Mouse (Mus musculus): ENCODE measurements around the gene Cdc26.

The Cdc26 gene

DNA sequence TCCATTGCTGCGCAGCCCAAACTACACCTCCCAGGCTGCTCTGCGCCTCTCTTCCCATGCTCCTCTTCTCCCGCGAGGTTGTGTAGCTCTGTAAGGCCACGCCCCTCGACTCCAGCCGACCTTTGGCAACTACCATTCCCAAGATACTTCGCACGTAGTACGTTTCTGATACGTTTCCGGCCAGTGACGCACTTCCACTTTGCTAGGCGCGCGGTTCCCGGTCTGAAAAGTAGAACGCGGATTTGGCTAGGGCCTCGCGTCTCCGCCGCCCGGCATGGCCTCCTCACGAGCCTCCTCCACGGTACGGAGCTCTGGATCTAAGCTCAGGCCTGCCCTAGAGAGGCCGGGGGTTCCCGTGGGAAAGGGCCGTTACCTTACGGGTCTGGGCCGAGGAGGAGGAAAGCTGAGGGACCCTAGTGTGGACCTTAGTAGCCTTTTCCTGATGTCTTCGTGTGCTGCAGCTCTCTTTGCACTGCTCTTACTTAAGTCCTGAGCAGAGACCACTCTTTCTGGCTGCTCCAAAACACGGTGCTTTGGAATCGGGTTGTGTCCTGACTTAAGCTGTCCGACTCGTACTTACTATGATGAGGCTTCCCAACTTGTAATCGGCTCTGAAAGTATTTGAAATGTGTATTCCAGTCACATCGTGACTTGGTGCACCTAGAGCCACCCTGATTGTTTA lies at the start of gene Cdc26, which contains the start of gene Prpf4:
Gene Cdc26, minus strand, starts transcription at position 42 of the 682 bp plus-strand sequence.
Gene Prpf4, plus strand, starts transcription at position 197 of the 682 bp plus-strand sequence.
- peak; percentile 99 for DNase-seq

DNA sequence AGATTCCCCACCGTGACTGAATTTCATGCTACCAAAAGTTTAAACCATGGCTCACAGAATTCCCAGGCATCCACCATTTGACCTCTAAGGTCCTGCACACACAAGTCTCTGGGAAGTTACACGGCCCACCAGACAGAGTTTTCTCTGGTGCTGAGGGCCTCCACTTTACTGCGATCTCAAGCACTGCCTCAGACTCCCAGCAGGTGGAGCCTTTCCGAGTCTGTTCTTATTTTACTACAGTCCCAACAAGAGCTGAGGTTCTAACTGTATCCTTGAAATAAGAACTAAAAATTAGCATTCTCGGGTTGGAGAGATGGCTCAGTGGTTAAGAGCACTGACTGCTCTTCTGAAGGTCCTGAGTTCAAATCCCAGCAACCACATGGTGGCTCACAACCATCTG lies 46.6 kb upstream of the Cdc26 start:
- no peak for DNase-seq

DNA sequence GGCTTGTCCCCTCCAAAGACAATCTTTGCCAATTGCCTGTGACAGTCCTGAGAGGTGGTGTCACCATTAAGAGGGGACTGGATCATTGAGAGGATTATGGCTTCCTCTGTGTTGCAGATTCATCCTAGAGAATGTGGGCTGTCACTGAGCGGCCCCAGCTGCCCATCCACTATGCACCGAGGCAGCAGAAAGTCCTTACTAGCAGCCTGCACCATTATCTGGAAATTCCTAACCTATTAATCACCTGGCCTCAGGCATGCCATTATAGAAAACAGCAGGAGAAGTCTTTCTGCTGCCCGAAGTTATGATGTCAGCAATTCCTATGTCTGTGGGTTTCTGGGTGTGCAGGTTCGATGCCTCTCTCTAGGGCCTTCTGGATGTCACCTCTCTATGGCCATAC lies 32.5 kb upstream of the Cdc26 start:
- DNase-seq = no peak

DNA sequence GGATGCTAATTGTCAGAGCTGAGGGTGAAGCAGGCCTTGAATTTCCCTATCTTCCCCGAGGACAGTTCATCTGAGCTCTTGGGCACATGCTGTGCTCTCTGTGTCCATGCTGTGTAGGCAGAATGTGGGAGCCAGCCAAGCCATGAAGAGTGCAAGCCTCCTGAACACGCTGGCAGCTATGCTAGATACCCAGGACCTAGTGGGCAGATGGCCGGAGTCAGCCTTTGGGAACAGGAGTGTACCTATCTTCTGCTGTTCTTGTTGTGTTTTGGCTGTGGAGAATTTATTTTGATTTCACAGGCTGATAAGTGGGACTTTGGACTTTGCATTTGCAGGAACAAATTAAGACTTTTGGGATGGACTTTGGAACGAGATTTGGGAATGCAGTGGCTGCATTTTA lies 32.1 kb upstream of the Cdc26 start:
- DNase-seq = no peak

DNA sequence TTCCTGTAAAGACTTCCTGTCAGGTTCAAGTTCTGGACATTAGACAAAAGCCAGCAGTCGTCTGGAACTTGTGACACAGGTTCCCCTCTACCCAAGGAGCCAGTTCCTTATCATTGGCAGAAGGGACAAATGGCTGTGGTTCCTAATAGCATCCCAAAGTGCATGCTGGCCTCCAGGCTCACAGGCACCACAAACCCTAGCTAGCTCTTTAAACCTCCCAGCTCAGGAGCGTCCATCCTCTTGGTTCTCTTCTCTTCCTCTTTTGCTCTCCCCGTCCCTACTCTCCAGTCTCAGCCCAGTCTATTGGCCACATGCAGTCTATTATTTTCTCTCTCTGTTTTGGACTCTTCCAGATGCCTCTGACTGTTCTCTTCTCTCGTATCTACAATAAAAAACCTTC lies 31.4 kb upstream of the Cdc26 start:
- DNase-seq = no peak

DNA sequence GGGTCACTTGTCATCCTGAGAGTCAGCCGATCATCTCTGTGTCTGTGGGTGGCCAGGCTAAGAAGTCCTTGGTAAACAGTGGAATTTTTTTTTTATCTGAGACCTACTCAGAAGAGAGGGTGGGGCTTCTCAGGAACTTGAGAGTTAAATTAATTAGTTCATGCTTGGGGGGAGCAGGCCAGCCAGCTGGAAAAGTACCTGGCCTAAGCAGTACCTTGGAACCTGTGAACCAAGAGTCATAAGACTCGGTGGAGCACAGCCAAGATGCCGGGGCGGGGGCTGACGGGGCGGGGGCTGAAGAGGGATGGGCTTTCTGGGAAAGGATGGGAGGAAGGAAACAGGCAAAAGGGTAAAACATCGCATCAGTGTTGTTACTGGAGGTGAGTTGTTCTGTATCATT lies 29.4 kb upstream of the Cdc26 start:
- DNase-seq = no peak

DNA sequence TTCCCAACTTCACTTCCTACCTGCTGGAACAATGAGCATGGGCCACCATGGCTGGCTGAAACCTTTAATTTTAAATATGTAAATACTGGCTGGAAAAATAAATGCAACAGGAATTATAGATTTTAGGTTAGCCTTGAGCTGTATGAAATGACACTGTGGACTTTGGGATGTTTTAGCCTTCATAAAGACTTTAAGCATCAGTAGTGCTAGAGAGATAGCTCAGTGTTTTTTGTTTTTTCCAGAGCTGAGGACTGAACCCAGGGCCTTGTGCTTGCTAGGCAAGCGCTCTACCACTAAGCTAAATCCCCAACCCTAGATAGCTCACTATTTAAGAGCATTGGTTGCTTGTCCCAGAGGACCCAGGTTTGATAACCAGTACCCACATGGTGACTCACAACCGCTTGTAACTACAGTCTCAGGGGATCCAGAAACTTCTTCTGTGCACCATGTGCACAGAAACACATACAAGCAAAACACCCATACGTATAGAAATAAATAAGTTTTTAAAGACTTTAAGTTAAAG lies 28.9 kb upstream of the Cdc26 start:
- no peak for DNase-seq

DNA sequence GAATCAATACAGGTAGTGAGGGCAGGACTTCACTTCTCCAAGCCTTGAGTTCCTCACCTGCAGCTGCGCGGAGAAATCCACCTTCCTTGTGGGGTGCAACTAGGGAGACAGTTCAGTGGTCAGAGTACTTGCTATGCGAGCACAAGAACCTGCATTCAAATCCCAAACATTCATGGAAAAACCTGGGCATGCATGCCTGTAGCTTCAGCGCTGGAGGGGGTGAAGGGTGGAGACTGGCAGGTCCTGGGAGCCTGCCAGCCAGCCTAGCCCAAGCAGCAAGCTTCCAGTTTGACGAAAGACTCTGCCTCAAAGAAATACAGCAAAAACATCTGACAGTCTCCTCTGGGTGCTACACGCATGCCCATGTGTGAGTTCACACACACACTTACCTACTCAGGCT lies 26.6 kb upstream of the Cdc26 start, which contains the start of gene Rnf183:
Gene Rnf183, minus strand, starts transcription at position 172 of the 400 bp plus-strand sequence.
- no peak for DNase-seq

DNA sequence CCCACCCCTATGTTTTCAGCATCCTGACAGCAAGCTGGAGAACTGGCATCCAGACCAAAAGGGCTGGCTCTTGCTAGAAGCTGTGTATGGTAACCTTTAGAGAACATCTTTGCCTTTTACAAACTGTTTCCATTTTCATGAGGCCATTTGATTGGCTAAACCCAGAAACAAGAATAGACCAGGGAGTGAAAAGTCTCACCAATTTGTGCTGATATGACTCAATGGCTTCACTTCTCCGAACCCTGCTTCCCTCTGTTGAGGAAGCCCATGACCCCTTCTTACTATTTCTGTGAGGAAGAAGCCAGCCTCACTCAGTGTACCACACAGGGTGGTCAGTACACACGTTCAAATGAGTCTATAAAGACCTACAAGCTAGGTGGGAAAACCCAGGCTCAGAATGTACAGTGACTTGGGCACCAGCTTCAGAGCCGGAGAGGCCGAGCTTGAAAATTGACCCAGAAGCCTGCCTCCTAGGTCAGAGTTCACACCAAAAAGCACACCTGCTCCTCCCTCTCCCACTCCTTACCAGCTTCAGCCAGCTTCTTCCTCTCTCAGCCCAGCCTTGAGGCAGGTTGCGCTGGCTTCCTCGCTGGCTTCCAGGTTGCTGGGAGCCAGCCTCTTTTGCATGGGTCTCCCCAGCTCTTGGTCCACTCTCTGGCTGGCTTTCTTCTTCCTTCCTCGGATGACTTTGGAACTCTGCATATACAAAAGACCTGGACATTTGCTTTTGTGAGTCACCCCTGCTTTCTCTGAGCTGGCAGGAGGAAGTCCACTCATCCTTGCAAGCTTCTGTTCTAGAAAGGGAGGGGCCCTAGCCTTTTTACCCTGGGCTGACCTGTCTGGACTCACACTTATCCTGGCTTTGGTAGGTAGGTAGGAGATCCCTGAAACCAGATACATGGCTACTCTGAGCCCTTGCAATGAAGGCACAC lies 25.8 kb upstream of the Cdc26 start:
- no peak for DNase-seq

DNA sequence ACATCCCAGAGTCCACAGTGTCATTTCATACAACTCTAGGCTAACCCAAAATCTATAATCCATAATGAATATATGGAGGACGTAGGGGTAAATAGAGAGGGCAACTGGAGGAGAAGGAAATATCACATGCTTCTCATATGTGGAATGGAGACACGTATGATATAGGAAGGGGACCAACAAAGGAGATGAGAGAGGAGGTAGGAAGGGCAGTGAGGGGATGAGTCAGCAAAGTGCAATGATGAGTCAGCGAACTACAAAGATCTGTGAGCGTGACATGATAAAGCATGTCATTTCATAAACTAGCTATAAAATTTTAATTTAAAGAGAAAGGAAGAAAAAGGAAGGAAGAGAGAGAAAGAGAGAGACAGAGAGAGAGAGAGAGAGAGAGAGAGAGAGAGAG lies 23.1 kb upstream of the Cdc26 start:
- no peak for DNase-seq

DNA sequence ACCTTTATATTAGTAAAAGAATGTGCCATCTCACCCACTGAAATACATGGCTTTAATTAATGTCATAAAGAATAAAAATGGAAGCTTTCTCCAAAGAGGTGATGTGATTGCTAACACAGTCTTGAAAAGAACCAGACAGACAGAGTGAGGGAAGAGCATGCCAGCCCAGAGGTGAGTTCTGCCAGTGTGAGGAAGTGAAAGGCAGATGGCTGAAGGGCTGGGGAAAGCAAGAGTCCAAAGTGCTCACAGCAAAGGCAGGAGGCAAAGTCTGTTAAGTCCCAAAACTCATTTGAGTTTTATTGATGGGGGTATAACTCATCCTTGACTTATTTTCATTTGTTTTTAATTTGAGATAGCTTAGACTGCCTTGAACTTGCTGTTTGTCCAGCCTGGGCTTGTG lies 22.2 kb upstream of the Cdc26 start:
- DNase-seq = no peak

DNA sequence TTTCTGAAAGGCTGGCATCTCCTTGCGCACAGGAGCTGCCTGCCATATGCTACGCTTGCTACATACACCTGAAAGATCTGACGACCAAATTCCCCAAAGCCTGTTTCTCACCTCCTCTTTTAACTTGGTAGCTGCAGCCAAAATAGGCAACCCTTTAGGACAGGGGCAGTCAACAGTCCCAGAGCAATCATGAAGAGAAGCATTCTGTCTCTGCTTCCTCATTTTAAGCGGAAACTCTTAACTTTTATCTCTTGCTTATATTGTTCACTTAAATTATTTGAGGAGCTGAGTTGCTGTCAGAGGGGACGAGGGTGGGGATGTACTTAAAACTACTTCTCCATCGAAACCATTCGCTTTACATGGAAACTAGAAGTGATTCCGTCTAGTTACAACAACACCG lies 21.2 kb upstream of the Cdc26 start:
- DNase-seq = no peak

DNA sequence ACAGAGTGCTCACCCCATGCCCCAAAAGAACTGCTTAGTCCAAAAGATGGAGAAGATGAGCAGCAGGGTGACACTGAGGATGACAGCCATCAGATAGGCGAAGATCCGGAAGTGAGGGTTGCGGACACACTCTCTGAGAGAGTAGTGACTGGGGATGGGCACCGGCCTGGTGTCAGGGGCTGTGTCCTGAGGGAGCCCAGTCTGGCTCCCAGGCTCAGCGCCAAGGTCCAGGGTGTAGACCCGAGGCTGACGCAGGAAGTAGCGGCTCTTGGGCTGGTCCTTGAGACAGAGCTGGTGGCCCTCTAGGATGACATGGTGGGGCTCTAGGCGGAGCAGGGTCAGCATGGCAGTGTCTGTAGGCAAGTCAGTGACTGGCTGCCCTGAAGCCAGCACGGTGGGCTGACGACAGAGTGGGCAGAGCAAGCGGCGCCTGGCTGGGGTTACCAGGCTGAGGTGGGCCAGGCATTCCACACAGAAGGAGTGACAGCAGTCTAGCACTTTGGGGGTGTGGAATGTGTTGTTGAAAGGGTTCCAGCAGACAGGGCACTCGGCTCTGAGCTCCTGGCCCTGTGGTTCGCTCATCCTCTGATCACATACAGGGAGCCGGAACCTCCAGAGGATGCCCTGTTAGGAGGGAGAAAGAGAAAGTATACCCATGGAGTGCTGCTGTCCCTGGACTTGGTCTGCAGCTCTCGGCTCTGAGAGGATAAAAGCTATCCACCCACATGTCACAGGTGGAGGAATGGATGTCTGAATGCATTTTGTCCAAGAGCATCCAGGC lies 19.7 kb upstream of the Cdc26 start:
- DNase-seq = no peak

DNA sequence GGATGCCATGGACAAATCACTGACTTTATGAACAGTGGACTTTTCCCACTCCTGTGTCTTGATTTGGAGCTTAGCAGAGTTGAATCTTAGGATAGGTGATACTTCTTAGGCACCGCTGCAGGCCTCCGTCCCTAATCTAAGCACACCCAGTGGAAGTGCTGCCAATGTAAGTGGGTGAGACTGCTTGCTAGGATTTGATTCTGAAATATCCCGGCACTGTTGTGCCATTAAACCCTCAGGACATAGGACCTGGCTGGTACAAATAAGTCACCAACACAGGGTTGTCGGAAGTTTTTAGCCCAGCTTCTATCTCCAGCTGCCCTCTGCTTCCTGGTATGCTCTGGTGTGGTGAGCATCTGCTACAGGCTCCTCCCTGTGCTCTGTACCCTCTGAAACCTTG lies 17.4 kb upstream of the Cdc26 start:
- no peak for DNase-seq

DNA sequence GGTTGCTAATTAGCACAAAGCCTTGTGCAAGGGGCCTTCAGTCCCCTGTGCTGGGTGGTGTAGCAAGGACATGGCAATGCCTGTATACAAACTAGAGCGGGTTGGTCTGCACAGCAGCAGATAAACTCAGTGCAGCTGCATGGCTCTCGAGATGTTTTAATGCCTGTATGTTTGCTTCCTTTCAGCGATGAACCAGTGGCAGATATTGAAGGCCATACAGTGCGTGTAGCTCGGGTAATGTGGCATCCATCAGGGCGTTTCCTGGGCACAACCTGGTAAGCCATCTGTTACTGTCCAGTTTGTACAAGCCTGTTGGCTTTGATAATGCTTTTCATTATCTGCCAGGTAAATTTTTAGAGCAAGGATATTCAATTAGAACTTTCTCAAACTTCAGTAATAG lies 10.6 kb upstream of the Cdc26 start:
- no peak for DNase-seq

DNA sequence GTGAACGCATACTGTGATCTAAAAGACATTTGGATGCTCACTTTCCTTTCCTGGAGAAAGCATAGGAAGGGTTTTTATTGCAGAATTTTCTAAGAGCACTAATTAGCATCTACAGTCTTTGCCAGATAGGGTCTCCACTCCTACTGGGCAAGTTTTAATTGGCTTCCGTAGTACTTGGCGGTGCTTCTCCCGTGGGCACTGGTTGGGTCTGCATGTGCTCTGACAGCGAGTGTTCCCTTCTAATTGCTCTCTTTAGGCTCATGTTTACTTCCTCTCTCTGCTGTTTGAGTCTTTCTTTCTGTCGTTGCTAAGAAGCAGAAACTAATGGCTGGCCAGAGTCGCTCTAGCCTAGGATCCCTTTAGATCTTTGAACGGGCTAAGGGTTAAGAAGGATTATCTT lies 10.0 kb upstream of the Cdc26 start:
- peak; percentile 20 for DNase-seq

DNA sequence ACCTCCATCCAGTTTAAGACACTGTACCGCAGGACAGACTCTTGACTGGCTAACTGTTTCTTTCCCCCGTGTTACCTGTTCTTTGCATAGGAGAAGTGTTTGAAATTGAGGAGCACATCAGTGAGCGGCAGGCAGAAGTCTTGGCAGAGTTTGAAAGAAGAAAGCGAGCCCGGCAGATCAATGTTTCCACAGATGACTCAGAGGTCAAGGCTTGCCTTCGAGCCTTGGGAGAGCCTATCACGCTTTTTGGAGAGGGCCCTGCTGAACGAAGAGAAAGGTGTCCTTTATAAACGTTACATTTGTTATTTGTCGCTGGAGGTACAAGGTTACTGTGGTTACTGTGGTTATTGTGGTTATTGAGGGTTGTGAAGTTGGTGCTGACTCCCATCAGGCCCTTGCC lies 3.2 kb upstream of the Cdc26 start:
- no peak for DNase-seq

DNA sequence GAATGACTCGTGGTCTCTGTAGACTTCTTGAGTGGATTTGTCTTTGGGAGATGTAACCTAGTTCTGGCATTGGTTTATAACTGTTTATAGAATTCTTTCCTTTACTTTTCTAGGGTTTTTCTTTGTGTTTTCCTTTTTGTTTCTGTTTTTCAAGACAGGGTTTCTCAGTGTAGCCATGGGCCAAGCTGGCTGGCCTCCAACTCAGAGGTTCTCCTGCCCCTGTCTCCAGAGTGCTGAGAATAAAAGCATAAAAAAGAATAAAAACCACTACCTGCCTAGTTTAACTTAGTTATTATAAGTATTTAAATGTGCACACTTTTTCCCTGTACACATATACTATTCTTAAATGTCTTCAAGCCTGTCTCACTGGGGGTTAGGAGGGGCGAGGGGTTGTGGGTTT lies 1.9 kb upstream of the Cdc26 start:
- no peak for DNase-seq

DNA sequence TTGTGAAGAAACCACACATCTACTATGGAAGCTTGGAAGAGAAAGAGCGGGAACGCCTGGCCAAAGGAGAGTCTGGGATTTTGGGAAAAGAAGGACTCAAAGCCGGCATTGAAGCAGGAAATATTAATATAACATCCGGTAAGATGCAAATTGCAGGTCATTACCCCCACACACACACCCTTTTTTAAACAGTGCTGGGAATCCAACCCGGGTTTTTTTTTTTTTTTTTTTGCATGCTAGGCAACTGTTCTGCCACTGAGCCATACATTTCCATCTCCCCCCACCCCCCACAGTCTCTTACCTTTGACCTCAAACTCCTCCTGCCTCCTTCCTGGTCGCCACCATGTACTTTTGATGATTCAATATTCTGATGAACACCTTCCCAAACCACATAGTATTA lies 1.2 kb upstream of the Cdc26 start:
- DNase-seq = no peak

DNA sequence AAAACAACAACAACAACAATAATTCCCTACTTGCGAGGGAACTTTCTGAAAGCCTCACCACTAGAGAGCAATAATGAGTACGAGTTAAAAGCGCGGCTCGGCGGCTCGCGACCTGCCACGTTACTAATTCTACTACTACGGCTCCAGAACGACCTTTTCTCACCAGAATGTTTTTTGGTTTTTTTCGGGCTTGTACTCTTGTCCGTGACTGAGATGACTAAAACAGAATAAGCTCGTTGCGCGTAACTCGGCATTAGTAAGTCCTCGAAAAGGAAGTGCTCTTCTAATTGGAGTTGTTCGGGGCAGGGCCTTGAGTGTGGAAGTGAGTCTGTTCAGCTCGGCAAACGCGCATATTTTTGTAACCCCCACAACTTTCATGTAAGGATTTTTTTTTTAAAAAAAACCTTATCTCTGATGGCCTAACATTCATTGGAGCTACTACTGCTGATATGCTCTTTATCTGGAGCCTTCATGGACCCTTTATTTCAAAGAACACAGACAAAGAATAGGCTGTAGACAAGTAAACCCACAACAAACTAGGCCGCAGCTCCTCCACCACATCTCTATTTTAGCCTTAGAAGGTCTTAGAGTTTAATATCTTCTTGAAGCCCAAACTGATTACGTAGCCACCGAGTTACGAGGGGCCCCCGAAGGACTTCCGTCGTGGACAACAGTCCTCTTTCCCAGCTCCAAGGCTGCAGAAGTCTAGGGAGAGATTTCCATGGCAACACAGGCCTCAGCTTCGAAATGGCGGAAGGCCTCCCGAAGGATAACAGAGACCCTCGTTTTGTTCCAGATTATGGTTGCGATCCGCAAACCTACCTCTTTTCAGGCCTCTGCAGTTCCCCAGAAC lies 486 bp downstream of the Cdc26 start:
- peak; percentile 64 for DNase-seq

DNA sequence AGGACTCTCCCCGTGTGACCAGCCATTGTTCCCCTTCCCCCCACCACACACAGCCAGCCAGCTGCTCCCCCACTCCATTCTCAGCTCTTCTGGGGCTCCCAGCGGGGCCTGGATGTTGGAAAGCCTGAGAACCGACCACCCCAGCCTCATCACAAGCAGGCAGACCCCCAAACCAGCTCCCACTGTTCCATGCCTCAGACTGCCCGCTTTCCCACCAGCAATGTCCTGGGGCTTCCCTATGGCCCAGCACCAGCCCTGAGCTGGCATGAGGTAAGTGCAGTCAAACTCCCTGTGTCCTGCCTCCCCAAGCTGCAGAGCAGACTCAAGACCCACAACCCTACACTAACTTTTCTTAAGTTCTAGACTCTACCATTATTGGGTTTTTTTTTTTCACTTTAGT lies 2.3 kb downstream of the Cdc26 start:
- DNase-seq = no peak

DNA sequence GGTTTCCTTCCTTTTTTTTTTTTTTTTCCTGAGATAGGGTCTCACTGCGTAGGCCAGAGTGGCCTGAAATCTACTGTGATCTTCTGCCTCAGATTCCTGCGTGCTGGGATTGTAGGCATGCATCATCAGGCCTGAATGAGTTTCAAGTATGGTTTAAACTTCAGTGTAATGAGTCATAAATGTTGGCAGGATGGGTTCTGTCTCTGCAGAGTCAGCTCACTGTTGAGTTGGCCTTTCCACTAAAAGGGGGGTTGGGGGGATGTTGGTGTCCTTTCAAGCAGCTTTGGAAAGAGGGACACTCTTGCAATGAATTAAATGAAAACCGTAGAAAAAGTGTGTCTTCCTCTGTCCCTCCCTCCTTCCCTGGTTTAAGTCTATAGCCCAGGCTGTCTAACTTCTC lies 9.5 kb downstream of the Cdc26 start:
- peak; percentile 12 for DNase-seq

Measured in right cerebral cortex, adult 18-20 months (tissue).